Mouse (Mus musculus) megakaryocyte, embryonic 14.5 days (primary cell): ENCODE data around the gene Usp35.

ENCODE experiments used
- FLI1 ChIP-seq: IDR thresholded peaks from 2 replicates; pipeline ENCODE4 v1.6.1; 2012; ENCODE audit warnings: low read length, inconsistent platforms, mixed read lengths
- GATA1 ChIP-seq: IDR thresholded peaks from 3 replicates; pipeline ENCODE4 v1.6.1; 2012; ENCODE audit warnings: mixed read lengths, low read length, inconsistent platforms, borderline replicate concordance

- TF ChIP-seq GATA1 (no peak), FLI1 (no peak)
Observed at GRCm38 (mm10) chr7:97300914-97301313, 30.9 kb downstream of the Usp35 start.
